Mouse (Mus musculus) bone marrow macrophage, adult 2 months (primary cell): ENCODE results near the gene Stoml3.

ENCODE experiments used
- CTCF ChIP-seq: IDR thresholded peaks from 2 replicates; pipeline ENCODE4 v1.5.1; 2012; ENCODE audit warnings: low read depth, mild to moderate bottlenecking, low read length, moderate library complexity
- POLR2A ChIP-seq: IDR thresholded peaks from 2 replicates; pipeline ENCODE4 v1.6.1; 2012; ENCODE audit warnings: mild to moderate bottlenecking, low read depth, low read length, borderline replicate concordance

DNA sequence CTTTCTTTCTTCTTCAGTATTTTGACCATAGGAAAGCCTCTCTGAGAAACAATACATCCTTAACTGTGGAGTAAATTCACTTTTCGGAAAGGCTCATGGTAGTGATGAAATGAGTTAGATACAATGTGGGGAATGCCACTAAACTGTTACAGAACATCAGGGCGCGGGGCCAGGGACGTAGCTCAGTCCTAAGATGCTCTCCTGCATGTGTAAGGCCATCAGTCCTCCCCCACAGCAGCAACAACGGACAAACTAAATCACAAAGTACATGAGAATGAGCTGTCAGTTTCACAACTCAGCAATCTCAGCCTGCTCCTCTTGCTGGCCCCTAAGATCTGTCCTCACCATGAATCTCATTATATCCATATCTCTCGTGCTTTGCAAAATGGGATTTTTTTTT is 33.9 kb upstream of the Stoml3 start:
- TF ChIP-seq CTCF (no peak), POLR2A (no peak)
